Mouse (Mus musculus) cerebellum, adult (tissue): ENCODE data around the gene Ccdc60.
A peak's percentile ranks its signal among the peaks of the same experiment; 100 is the strongest.

ENCODE experiments used
- ATAC-seq: cut with Nextera tagmentation; 2 replicates; pipeline ENCODE4 v1.9.2; 2017; ENCODE audit warnings: mild to moderate bottlenecking, moderate library complexity, mixed read lengths; ENCODE audit not compliant: insufficient number of reproducible peaks, low FRiP score, low TSS enrichment

Gene Ccdc60

GRCm38 (mm10) chr5:116274365-116274764, 14.4 kb downstream of the Ccdc60 start:
- no peak for ATAC-seq

- no peak for ATAC-seq
Measured at GRCm38 (mm10) chr5:116271511-116272227, 17.1 kb downstream of the Ccdc60 start.

GRCm38 (mm10) chr5:116269212-116270145, 19.3 kb downstream of the Ccdc60 start:
- no peak for ATAC-seq

GRCm38 (mm10) chr5:116262689-116263088, 26.1 kb downstream of the Ccdc60 start:
- ATAC-seq = no peak

- ATAC-seq = no peak
Measured at GRCm38 (mm10) chr5:116261944-116262343, 26.8 kb downstream of the Ccdc60 start.

GRCm38 (mm10) chr5:116260356-116260755, 28.4 kb downstream of the Ccdc60 start:
- no peak for ATAC-seq

- ATAC-seq = no peak
Measured at GRCm38 (mm10) chr5:116258321-116258860, 30.4 kb downstream of the Ccdc60 start.

- no peak for ATAC-seq
Measured at GRCm38 (mm10) chr5:116253914-116254313, 34.9 kb downstream of the Ccdc60 start.

GRCm38 (mm10) chr5:116252186-116252585, 36.6 kb downstream of the Ccdc60 start:
- ATAC-seq = no peak

- no peak for ATAC-seq
Measured at GRCm38 (mm10) chr5:116246642-116247041, 42.1 kb downstream of the Ccdc60 start.

- no peak for ATAC-seq
Measured at GRCm38 (mm10) chr5:116244476-116244875, 44.3 kb downstream of the Ccdc60 start.

GRCm38 (mm10) chr5:116243622-116244021, 45.2 kb downstream of the Ccdc60 start:
- ATAC-seq = no peak

- ATAC-seq = peak; percentile 34; the same call in 1 of the 2 replicates
Measured at GRCm38 (mm10) chr5:116231841-116232643, 56.7 kb downstream of the Ccdc60 start.

- no peak for ATAC-seq
Measured at GRCm38 (mm10) chr5:116228414-116228813, 60.4 kb downstream of the Ccdc60 start.

- no peak for ATAC-seq
Measured at GRCm38 (mm10) chr5:116224023-116224422, 64.8 kb downstream of the Ccdc60 start.

GRCm38 (mm10) chr5:116221916-116222315, 66.9 kb downstream of the Ccdc60 start:
- no peak for ATAC-seq

GRCm38 (mm10) chr5:116219288-116219687, 69.5 kb downstream of the Ccdc60 start:
- ATAC-seq = no peak

- ATAC-seq = no peak
Measured at GRCm38 (mm10) chr5:116212706-116213105, 76.1 kb downstream of the Ccdc60 start.

GRCm38 (mm10) chr5:116209378-116210091, 79.2 kb downstream of the Ccdc60 start:
- ATAC-seq = no peak
